In the genomic region with DNA sequence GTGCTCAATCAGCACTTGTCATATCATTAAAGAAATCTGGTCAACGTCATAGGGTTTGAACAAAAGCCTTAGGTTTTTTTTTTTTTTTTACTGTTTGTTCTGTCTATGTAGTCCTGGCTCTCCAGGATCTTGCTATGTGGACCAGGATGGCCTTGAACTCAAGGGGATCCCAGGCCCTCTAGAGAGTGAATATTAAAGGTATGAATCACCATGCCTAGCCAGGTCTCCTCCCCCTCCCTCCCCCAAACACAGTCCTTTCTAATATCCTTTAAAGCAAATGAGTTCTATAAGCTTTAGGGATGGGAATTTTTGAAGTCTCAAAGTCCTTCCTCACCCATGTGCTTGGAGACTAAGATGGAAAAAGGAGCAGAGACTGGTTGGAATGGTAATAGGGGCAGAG, we compare ENCODE assay signal across 19 mouse cellular contexts.
"Had no signal": no experiment of that assay in that cellular context is flagged by ENCODE, and none has a peak within 500 bp of the region (broad histone marks: within the 10 kb centered on the region; RNA-seq: fewer than 3 reads in every experiment).

No protein-coding gene starts in this region.

- H3K4me3 ChIP-seq: midbrain, embryonic 10.5 days; midbrain, embryonic 12.5 days; myocyte; neural tube, embryonic 13.5 days; neural tube, embryonic 15.5 days; stomach, embryonic 15.5 days had no signal

- DNase-seq: lung, adult 18-20 months; lung, embryonic 14.5 days; lung, postnatal 10 days; lung, postnatal 4 days; midbrain, embryonic 14.5 days; retina, postnatal 1 day; right cerebral cortex, adult 18-20 months; right cerebral cortex, postnatal 25 days; right cerebral cortex, postnatal 4 days; thymus, adult 2 months; thymus, postnatal 25 days; thymus, postnatal 4 days had no signal

- H3K27ac ChIP-seq: midbrain, embryonic 10.5 days; midbrain, embryonic 12.5 days; neural tube, embryonic 13.5 days; neural tube, embryonic 15.5 days; stomach, embryonic 15.5 days; stomach, postnatal 0 days had no signal
